Mouse (Mus musculus): ENCODE results near the gene Zdhhc14. TPM values are rescaled to one million over a fixed set of nuclear protein-coding genes. Genes with fewer than 3 reads are reported as not detected.
A peak's percentile ranks its signal among the peaks of the same experiment; 100 is the strongest.

Zdhhc14 gene
- 7.0 and 7.2 TPM in 2 replicates for polyA plus RNA-seq (2016; fragmentation: Nextera tagmentation; extraction: Ambion mirVana)

GRCm38 (mm10) chr17:5491801-5492745, at the start of gene Zdhhc14:
TSS of gene Zdhhc14 (plus strand) at chr17:5492557.
- no peaks in the 10 kb centered on the region for H3K36me3 ChIP-seq
- H3K27me3 ChIP-seq (replicated peaks) = peaks cover 15% of the 10 kb centered on the region
- no peaks in the 10 kb centered on the region for H3K9me3 ChIP-seq
- H3K27ac ChIP-seq = peak within 1 kb of the TSS; percentile 94
- H3K4me3 ChIP-seq = peak within 1 kb of the TSS; percentile 71
- peak within 1 kb of the TSS; percentile 59 for H3K9ac ChIP-seq
- H3K4me2 ChIP-seq (replicated peaks) = peak within 1 kb of the TSS; percentile 99
- ATAC-seq (ENCODE audit: low FRiP score, low read depth) = peak; percentile 89
- H3K4me1 ChIP-seq = peaks cover 8% of the 10 kb centered on the region
- WGBS = under 1% methylated on average over 70 of the region's 70 CpGs

- no peaks in the 10 kb centered on the region for H3K9me3 ChIP-seq
- H3K27me3 ChIP-seq (replicated peaks) = no peaks in the 10 kb centered on the region
- no peak for ATAC-seq (ENCODE audit: low FRiP score, low read depth)
- H3K4me1 ChIP-seq = peaks cover 9% of the 10 kb centered on the region; the same call in 1 of the 2 replicates
- H3K36me3 ChIP-seq = no peaks in the 10 kb centered on the region
- H3K4me2 ChIP-seq (replicated peaks) = no peak overlapping the region
- 78% methylated on average over 3 of the region's 3 CpGs for WGBS
- no peak overlapping the region for H3K9ac ChIP-seq
- H3K4me3 ChIP-seq = no peak overlapping the region
- H3K27ac ChIP-seq = no peak overlapping the region
Observed at GRCm38 (mm10) chr17:5443260-5443659, 49.1 kb upstream of the Zdhhc14 start.

- Histone ChIP-seq H3K36me3 (no peaks in the 10 kb centered on the region), H3K9ac (no peak overlapping the region), H3K27ac (no peak overlapping the region), H3K27me3 (replicated peaks) (0 out of 2 replicates have a peak, but pooled peaks cover 2% of the 10 kb centered on the region), H3K4me1 (peaks cover 9% of the 10 kb centered on the region; the same call in 1 of the 2 replicates), H3K9me3 (no peaks in the 10 kb centered on the region), H3K4me3 (no peak overlapping the region), H3K4me2 (replicated peaks) (no peak overlapping the region)
- ATAC-seq (ENCODE audit: low FRiP score, low read depth) = no peak
- WGBS = 76% methylated on average over 5 of the region's 5 CpGs
Observed at GRCm38 (mm10) chr17:5443751-5444150, 48.6 kb upstream of the Zdhhc14 start.

- no peak for ATAC-seq (ENCODE audit: low FRiP score, low read depth)
- no peak overlapping the region for H3K27ac ChIP-seq
- H3K4me1 ChIP-seq = no peaks in the 10 kb centered on the region
- H3K9me3 ChIP-seq = no peaks in the 10 kb centered on the region
- H3K36me3 ChIP-seq = no peaks in the 10 kb centered on the region
- H3K9ac ChIP-seq = no peak overlapping the region
- H3K4me2 ChIP-seq (replicated peaks) = no peak overlapping the region
- WGBS = 78% methylated on average over 4 of the region's 4 CpGs
- H3K4me3 ChIP-seq = no peak overlapping the region
- H3K27me3 ChIP-seq (replicated peaks) = 0 out of 2 replicates have a peak, but pooled peaks cover 2% of the 10 kb centered on the region
Observed at GRCm38 (mm10) chr17:5453657-5454056, 38.7 kb upstream of the Zdhhc14 start.

GRCm38 (mm10) chr17:5463912-5464311, 28.4 kb upstream of the Zdhhc14 start:
- ATAC-seq (ENCODE audit: low FRiP score, low read depth) = no peak
- no peak overlapping the region for H3K9ac ChIP-seq
- H3K27ac ChIP-seq = no peak overlapping the region
- no peak overlapping the region for H3K4me2 ChIP-seq (replicated peaks)
- H3K36me3 ChIP-seq = no peaks in the 10 kb centered on the region
- H3K9me3 ChIP-seq = no peaks in the 10 kb centered on the region
- H3K4me1 ChIP-seq = no peaks in the 10 kb centered on the region
- WGBS = 86% methylated on average over 2 of the region's 2 CpGs
- no peak overlapping the region for H3K4me3 ChIP-seq
- no peaks in the 10 kb centered on the region for H3K27me3 ChIP-seq (replicated peaks)

- Histone ChIP-seq H3K4me2 (replicated peaks) (no peak overlapping the region), H3K4me3 (no peak overlapping the region), H3K4me1 (no peaks in the 10 kb centered on the region), H3K27ac (no peak overlapping the region), H3K9ac (no peak overlapping the region), H3K36me3 (no peaks in the 10 kb centered on the region), H3K9me3 (no peaks in the 10 kb centered on the region), H3K27me3 (replicated peaks) (no peaks in the 10 kb centered on the region)
- no peak for ATAC-seq (ENCODE audit: low FRiP score, low read depth)
- WGBS = 85% methylated on average over 8 of the region's 8 CpGs
Observed at GRCm38 (mm10) chr17:5466736-5467135, 25.6 kb upstream of the Zdhhc14 start.

GRCm38 (mm10) chr17:5467177-5467576, 25.2 kb upstream of the Zdhhc14 start:
- H3K4me2 ChIP-seq (replicated peaks) = no peak overlapping the region
- no peak for ATAC-seq (ENCODE audit: low FRiP score, low read depth)

GRCm38 (mm10) chr17:5472268-5472667, 20.1 kb upstream of the Zdhhc14 start:
- H3K9ac ChIP-seq = no peak overlapping the region
- H3K27me3 ChIP-seq (replicated peaks) = no peaks in the 10 kb centered on the region
- 47% methylated on average over 3 of the region's 3 CpGs for WGBS
- no peaks in the 10 kb centered on the region for H3K4me1 ChIP-seq
- H3K9me3 ChIP-seq = no peaks in the 10 kb centered on the region
- H3K27ac ChIP-seq = no peak overlapping the region
- H3K36me3 ChIP-seq = no peaks in the 10 kb centered on the region
- no peak for ATAC-seq (ENCODE audit: low FRiP score, low read depth)
- H3K4me3 ChIP-seq = no peak overlapping the region
- no peak overlapping the region for H3K4me2 ChIP-seq (replicated peaks)

More at GRCm38 (mm10) chr17:5467177-5467576, 25.2 kb upstream of the Zdhhc14 start:
- 57% methylated on average over 4 of the region's 4 CpGs for WGBS
- Histone ChIP-seq H3K36me3 (no peaks in the 10 kb centered on the region), H3K9me3 (no peaks in the 10 kb centered on the region), H3K27ac (no peak overlapping the region), H3K4me3 (no peak overlapping the region), H3K4me1 (no peaks in the 10 kb centered on the region), H3K9ac (no peak overlapping the region), H3K27me3 (replicated peaks) (no peaks in the 10 kb centered on the region)

- Histone ChIP-seq H3K27ac (no peak overlapping the region), H3K27me3 (replicated peaks) (no peaks in the 10 kb centered on the region), H3K36me3 (no peaks in the 10 kb centered on the region), H3K4me1 (no peaks in the 10 kb centered on the region), H3K4me3 (no peak overlapping the region), H3K9me3 (no peaks in the 10 kb centered on the region), H3K9ac (no peak overlapping the region), H3K4me2 (replicated peaks) (no peak overlapping the region)
- no peak for ATAC-seq (ENCODE audit: low FRiP score, low read depth)
- whole genome bisulfite sequencing = 65% methylated on average over 14 of the region's 14 CpGs
Observed at GRCm38 (mm10) chr17:5475960-5476725, 16.2 kb upstream of the Zdhhc14 start.

GRCm38 (mm10) chr17:5483456-5483855, 8.9 kb upstream of the Zdhhc14 start:
- WGBS = 74% methylated on average over 4 of the region's 4 CpGs
- H3K4me3 ChIP-seq = no peak overlapping the region
- H3K9ac ChIP-seq = no peak overlapping the region
- H3K27ac ChIP-seq = no peak overlapping the region
- H3K9me3 ChIP-seq = no peaks in the 10 kb centered on the region
- no peaks in the 10 kb centered on the region for H3K27me3 ChIP-seq (replicated peaks)
- H3K36me3 ChIP-seq = no peaks in the 10 kb centered on the region
- H3K4me2 ChIP-seq (replicated peaks) = no peak overlapping the region
- no peak for ATAC-seq (ENCODE audit: low FRiP score, low read depth)
- no peaks in the 10 kb centered on the region for H3K4me1 ChIP-seq

- WGBS = 84% methylated on average over 1 of the region's 1 CpGs
- H3K36me3 ChIP-seq = no peaks in the 10 kb centered on the region
- no peak overlapping the region for H3K4me2 ChIP-seq (replicated peaks)
- no peaks in the 10 kb centered on the region for H3K27me3 ChIP-seq (replicated peaks)
- H3K4me3 ChIP-seq = no peak overlapping the region
- no peak for ATAC-seq (ENCODE audit: low FRiP score, low read depth)
- no peak overlapping the region for H3K27ac ChIP-seq
- H3K4me1 ChIP-seq = no peaks in the 10 kb centered on the region
- no peaks in the 10 kb centered on the region for H3K9me3 ChIP-seq
- no peak overlapping the region for H3K9ac ChIP-seq
Observed at GRCm38 (mm10) chr17:5484663-5485062, 7.7 kb upstream of the Zdhhc14 start.

GRCm38 (mm10) chr17:5488156-5488555, 4.2 kb upstream of the Zdhhc14 start:
- H3K36me3 ChIP-seq = no peaks in the 10 kb centered on the region
- no peak overlapping the region for H3K27ac ChIP-seq
- H3K27me3 ChIP-seq (replicated peaks) = no peaks in the 10 kb centered on the region
- no peak overlapping the region for H3K4me2 ChIP-seq (replicated peaks)
- no peak for ATAC-seq (ENCODE audit: low FRiP score, low read depth)
- 64% methylated on average over 9 of the region's 9 CpGs for WGBS
- H3K9me3 ChIP-seq = no peaks in the 10 kb centered on the region
- no peak overlapping the region for H3K4me3 ChIP-seq
- no peak overlapping the region for H3K9ac ChIP-seq
- no peaks in the 10 kb centered on the region for H3K4me1 ChIP-seq
